Mouse (Mus musculus) thymus, adult 2 months (tissue): ENCODE data around the gene E2f6.

Experiments used
- CTCF ChIP-seq: fragments of 200-500 bp; IDR thresholded peaks from 2 replicates; pipeline ENCODE4 v1.5.1; 2012; ENCODE audit warnings: mild to moderate bottlenecking, control low read depth, low read length, moderate library complexity, borderline replicate concordance; ENCODE audit not compliant: control insufficient read depth, poor library complexity, insufficient read depth; ENCODE audit errors: extremely low read depth
- POLR2A ChIP-seq: fragments of 200-500 bp; IDR thresholded peaks from 2 replicates; pipeline ENCODE4 v1.6.1; 2012; ENCODE audit warnings: mild to moderate bottlenecking, low read length, control low read depth, moderate library complexity; ENCODE audit not compliant: control insufficient read depth, poor library complexity, insufficient read depth; ENCODE audit errors: extremely low read depth

DNA sequence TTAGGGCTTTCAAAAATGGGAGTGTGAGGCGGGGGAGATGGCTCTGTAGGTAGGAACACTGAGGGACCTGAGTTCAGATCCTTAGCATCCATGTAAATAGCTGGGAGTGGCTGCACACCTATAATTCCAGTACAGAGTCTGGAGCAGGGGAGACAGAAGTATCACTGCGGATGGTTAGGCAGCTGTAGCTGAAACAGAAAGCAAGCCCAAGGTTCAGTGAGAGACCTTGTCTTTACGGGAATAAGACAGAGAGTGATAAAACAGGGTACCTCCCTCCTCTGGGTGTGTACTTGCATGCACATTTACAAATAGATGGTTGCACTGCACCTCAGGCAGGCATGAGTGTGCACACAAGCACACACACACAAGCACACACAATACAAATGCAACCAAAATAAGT is 71.7 kb downstream of the E2f6 start:
- TF ChIP-seq POLR2A (no peak), CTCF (no peak)
